Mouse (Mus musculus) lung, adult 18-20 months (tissue): Measurements from ENCODE around the gene Ube3a.
A peak's percentile ranks its signal among the peaks of the same experiment; 100 is the strongest.

ENCODE experiments used
- DNase-seq, 2 experiments: peaks; one replicate each; pipeline ENCODE4 v3.0.0; 2022; ENCODE audit warnings: mixed read lengths in 2 of 2

Gene Ube3a

DNA sequence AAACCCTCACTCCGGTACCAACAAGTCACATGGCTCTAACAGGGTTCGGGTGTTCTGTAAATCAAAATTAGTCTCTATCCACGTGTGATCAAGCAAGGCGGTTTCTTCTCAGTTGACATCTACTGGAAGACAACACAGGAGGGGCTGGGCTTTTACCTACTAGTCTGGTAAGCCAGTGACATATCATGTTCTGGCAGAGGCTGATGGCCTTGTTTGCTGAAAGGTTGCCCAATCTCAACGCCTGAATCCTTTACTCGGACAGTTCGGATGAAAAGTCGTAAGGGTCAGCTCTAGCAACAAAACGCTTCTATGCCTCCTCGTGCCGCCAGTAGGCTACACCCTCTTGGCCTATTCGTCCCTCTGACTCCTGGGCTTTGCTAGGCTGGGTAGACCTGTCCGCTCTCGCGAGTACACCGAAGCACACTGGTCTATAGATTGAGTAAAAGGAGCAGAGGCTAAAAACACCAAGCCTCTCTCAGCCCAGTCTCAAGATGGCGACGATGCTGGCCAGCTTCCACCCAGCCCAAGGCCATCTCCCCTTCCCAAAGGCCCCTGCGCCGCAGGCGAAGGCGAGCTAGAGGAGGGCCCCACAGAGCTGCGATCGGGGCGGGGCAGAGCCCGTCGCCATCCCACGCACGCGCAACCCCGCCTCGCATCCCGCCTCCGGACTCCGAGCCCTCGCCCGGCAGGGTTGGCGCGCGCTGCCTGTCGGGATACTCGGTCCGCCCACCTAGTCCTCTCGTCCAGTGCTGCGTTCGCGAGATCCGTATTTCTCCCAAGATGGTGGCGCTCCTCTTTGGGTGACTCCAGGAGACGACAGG lies at the start of gene Ube3a:
Gene Ube3a, plus strand, starts transcription at position 706 of the 821 bp plus-strand sequence.
- peak; percentile 98 to 99 for DNase-seq

DNA sequence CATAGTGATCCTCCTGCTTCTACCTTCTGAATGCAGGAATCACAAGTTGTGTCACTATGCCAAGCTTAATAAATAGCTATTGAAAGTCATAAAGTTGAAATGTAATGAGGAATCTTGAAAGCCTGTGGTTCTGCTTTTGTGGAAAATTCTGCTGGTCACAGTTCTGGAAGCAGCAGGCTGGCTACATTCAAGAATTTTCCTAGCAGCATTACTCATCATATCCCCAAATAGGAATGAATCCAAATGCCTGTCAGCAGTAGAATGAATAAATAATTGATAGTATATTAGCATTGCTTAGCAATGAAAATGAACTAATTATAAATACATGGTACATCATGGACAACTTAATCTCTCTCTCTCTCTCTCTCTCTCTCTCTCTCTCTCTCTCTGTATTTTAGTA lies 35.7 kb upstream of the Ube3a start:
- DNase-seq = no peak

DNA sequence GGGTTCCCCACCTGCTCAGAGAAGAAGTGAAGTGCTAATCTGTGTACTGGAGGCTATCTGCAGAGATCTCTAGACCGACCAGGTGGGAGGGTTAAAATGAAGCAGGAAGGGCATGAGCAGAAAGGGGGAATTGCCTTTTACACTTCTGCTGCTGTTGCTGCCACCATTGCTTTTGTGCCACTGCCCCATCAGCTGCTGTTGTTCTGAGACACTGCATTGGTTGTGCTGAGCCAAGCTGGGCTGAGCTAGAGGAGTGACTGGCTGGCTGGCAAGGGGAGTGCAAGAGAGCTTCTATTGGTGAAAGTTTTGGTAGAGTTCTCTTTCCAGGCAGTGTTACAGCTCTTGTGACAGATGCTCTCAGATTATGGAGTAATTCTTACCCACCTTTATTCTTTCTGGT lies 13.6 kb upstream of the Ube3a start:
- DNase-seq = no peak

- no peak for DNase-seq
Measured at GRCm38 (mm10) chr7:59221244-59221643, 7.3 kb upstream of the Ube3a start.

GRCm38 (mm10) chr7:59228866-59229182 lies 274 bp downstream of the Ube3a start:
- no peak for DNase-seq

DNA sequence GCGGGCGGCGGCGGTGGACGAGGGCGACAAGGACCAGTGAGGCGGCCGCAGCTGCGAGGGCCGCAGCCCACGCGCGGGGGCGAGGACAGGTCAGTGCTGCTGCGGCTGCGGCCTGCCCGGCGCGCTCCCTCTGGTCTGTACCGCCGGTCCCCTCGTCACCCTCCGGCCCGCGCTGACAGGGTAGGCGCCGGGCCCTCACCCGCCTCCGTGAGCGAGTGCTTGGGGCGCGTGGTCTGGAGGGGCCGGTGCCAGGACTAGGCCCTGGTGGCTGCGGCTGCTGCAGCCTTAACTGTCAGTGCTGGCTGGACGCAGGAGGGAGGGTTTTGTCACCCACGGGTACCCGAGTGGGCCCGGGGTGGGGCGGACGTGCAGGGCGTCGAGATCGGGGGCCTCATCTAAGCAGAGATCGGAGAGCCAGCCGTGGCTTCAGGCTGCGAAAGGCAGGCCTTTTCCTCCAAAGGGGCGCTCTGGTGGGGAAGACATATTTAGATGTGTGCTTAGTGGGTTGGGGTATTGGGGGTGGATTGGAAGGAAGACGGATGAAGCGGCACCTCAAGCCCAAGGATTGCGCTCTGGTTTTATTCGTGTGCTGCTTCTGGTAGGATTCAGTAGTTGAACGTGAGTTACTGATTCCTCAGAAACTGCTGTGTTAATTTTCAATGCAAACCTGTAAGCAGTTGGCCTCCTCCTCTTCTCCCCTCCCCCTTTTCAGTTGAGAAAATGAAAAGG lies 797 bp downstream of the Ube3a start:
- DNase-seq = peak; percentile 44 to 45

- no peak for DNase-seq
Measured at GRCm38 (mm10) chr7:59230304-59230703, 1.8 kb downstream of the Ube3a start.

GRCm38 (mm10) chr7:59230768-59231167 lies 2.2 kb downstream of the Ube3a start:
- DNase-seq = no peak

DNA sequence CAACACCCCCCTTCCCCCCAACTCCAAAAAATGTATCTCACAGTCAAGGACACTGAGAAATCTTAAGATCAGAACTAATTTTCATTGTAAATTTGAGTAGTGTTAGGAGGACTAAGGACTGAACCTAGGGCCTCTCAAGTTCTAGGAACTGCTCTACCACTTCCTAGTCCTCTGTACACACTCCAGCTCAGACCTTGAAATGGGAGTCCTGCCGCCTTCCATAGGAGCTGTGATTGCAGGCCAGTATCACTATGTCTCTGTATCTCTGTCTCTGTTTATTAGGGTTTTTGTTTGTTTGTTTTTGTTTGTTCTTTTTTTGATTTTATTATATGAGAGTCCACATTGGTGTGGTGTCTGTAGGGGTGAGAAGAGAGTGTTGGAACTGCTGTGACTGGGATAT lies 3.4 kb downstream of the Ube3a start:
- peak in 1 of 2 experiments; percentile 2 for DNase-seq

DNA sequence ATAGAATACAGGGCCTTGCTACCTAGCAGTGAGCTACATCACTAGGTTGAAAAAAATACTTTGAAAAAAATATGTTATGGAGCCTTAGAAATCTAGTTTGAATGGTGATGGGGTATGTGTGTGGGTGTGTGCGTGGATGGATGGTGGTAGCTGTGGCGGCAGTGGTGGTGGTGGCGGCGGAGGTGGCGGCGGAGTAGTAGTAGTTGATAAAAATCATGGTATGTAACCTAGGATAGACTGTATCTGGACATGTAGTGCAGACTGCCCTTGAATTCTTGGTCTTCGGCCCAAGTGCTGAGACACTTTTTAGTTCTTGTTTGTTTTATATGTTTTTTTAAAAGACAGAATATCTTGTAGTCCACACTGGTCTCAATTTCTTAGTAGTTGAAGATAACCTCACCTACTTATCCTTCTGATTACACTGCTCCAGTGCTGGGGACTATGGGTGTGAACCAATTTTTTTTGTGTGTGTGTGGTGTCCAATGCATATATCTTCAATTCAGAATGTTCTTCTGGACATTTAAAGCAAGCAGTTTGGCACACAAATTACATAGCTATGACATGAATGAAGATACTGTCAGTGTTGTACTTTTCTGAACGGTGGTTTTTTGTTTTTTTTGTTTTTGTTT lies 6.3 kb downstream of the Ube3a start:
- DNase-seq = no peak

DNA sequence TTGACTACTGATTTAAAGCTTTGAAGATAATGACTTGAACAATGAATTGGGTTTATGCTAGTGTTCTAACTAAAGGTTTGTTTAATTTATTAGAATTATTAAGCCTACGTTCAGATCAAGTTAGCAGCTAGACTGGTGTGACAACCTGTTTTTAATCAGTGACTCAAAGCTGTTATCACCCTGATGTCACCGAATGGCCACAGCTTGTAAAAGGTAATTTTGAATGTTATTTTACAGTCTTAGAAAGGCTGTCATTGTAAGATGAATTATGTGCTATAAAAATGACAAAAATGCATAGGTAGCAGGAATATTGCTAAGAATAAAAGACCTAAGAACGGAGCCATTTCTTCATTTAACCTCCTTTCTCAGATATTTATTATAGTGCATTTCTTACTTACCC lies 14.7 kb downstream of the Ube3a start:
- no peak for DNase-seq

DNA sequence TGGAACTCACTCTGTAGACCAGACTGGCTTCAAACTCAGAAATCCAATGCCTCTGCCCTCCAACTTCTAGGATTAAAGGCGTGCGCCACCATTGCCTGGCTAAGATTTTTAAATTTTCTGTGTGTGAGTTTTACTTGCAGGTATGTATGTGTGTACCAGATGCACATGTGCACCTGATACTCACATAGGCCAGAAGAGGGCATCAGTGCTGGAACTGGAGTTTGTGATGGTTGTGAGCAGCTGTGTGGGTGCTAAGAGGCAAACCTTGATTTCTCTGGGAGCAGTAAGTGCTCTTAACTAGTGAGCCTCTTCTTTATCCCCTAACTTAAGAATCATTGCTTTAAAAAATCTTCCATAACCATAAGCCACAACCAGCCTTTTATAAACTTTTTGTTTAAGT lies 17.0 kb downstream of the Ube3a start:
- DNase-seq = no peak

- DNase-seq = no peak
Measured at GRCm38 (mm10) chr7:59253373-59253772, 24.8 kb downstream of the Ube3a start.

DNA sequence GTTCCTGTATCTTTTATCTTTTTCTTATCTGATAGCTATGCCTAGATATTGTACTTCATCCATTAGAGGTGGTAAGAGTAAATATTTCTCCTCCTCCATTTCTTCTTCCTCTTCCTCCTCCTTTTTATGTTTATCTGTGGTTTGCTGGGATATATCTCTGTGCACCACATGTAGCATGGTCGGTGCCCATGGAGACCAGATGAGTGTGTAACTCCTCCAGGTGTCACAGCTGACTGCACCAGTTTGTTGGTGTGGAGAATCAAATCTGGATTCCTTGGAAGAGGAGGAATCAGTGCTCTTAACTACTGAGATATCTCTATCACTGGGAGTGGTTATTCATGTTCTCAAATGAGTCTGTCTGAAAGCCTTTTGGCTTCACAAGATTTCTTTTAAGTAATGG lies 37.0 kb downstream of the Ube3a start:
- no peak for DNase-seq

- DNase-seq = no peak
Measured at GRCm38 (mm10) chr7:59271775-59272174, 43.2 kb downstream of the Ube3a start.

DNA sequence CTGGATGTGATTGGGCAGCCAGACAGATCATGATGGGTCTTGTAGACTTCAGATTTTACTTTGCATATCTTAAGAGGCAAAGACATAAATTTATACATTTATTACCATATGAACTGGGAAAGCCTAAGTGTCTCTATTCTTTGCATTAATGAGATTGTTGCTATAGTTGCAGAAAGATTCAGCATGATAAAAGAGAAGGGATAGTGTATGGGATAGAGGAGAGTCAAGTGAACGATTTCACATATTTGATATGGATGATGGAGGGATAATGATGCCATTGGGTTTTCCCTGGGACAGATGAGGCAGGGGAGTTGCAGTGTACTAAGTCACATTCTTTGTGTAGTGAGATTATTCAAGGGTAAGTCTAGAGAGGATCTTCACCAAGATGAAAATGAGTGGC lies 84.0 kb downstream of the Ube3a start:
- DNase-seq = no peak

DNA sequence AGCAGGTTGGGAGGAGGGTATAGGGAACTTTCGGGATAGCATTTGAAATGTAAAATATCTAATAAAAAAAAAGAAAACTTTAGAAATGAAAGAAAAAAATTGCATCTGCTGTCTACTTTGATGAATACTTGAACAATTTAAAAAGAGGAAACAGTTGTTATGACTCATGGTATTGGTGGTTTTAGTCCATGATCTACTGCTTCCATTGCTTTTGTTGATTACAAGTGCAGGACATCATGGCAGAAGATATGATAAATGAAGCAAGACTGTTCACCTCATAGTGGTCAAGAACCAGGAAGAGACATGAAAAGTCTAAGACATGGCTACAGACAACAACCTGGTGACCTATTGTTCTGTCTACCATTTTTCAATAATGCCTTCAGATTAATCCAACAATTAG lies 94.2 kb downstream of the Ube3a start:
- DNase-seq = no peak
